Mouse (Mus musculus) testis, adult 2 months (tissue): Measurements from ENCODE around the gene Vil1. TPM values are rescaled to one million over a fixed set of nuclear protein-coding genes. Genes with fewer than 3 reads are reported as not detected.

Experiments
- H3K27ac ChIP-seq: fragments of 200-500 bp; 2 replicates; pipeline ENCODE4 v1.5.1; 2012; ENCODE audit warnings: low read depth, low read length; ENCODE audit not compliant: control insufficient read depth, insufficient read depth
- H3K27me3 ChIP-seq: fragments of 200-500 bp; 2 replicates; pipeline ENCODE4 v1.6.1; 2012; ENCODE audit warnings: mild to moderate bottlenecking, low read length, moderate library complexity; ENCODE audit not compliant: control insufficient read depth, insufficient read depth
- H3K36me3 ChIP-seq: fragments of 200-500 bp; 2 replicates; pipeline ENCODE4 v1.6.1; 2012; ENCODE audit warnings: mild to moderate bottlenecking, low read length; ENCODE audit not compliant: control insufficient read depth, insufficient read depth
- H3K4me1 ChIP-seq: fragments of 200-500 bp; 2 replicates; pipeline ENCODE4 v1.6.1; 2012; ENCODE audit warnings: low read length; ENCODE audit not compliant: control insufficient read depth, insufficient read depth
- H3K4me3 ChIP-seq: fragments of 200-500 bp; 2 replicates; pipeline ENCODE4 v1.5.1; 2012; ENCODE audit warnings: low read depth, mild to moderate bottlenecking, low read length, moderate library complexity, mixed read lengths; ENCODE audit not compliant: control insufficient read depth
- CTCF ChIP-seq: fragments of 200-500 bp; IDR thresholded peaks from 2 replicates; pipeline ENCODE4 v1.5.1; 2012; ENCODE audit warnings: low read depth, mild to moderate bottlenecking, inconsistent platforms, low read length, moderate library complexity; ENCODE audit not compliant: control insufficient read depth, insufficient read depth, insufficient replicate concordance
- POLR2A ChIP-seq: fragments of 200-500 bp; IDR thresholded peaks from 2 replicates; pipeline ENCODE4 v1.6.1; 2012; ENCODE audit warnings: low read depth, mild to moderate bottlenecking, inconsistent platforms, low read length, moderate library complexity; ENCODE audit not compliant: control insufficient read depth
- polyA plus RNA-seq: library from polyadenylated mRNA; depleted of rRNA; stranded (reverse); fragments of >200 nt; gene quantifications from 2 replicates; pipeline ENCODE4 v1.2.3, GENCODE M21; 2012

The Vil1 gene
- polyA plus RNA-seq, 1 experiment: 0.09 TPM

GRCm38 (mm10) chr1:74387386-74387988 lies 21.7 kb upstream of the Vil1 start:
- H3K27ac ChIP-seq: peak overlapping the region; percentile 93; the same call in 1 of the 2 replicates
- peaks cover 29% of the 10 kb centered on the region for H3K4me1 ChIP-seq
- H3K36me3 ChIP-seq: no peaks in the 10 kb centered on the region
- H3K27me3 ChIP-seq: no peaks in the 10 kb centered on the region
- TF ChIP-seq POLR2A (no peak), CTCF (no peak)
- peak overlapping the region; percentile 86 for H3K4me3 ChIP-seq

- Histone ChIP-seq H3K36me3 (no peaks in the 10 kb centered on the region), H3K27me3 (no peaks in the 10 kb centered on the region), H3K4me3 (no peak overlapping the region), H3K4me1 (peaks cover 32% of the 10 kb centered on the region), H3K27ac (no peak overlapping the region)
- TF ChIP-seq CTCF (no peak), POLR2A (no peak)
Observed at GRCm38 (mm10) chr1:74388398-74388920, 20.7 kb upstream of the Vil1 start.

- H3K27ac ChIP-seq: peak overlapping the region; percentile 59
- H3K4me3 ChIP-seq: peak overlapping the region; percentile 1; the same call in 1 of the 2 replicates
- TF ChIP-seq CTCF: no peak
- no peak for TF ChIP-seq POLR2A
- H3K36me3 ChIP-seq: no peaks in the 10 kb centered on the region
- peaks cover 32% of the 10 kb centered on the region for H3K4me1 ChIP-seq
- no peaks in the 10 kb centered on the region for H3K27me3 ChIP-seq
Observed at GRCm38 (mm10) chr1:74389831-74390286, 19.3 kb upstream of the Vil1 start.

GRCm38 (mm10) chr1:74390287-74390906 lies 18.8 kb upstream of the Vil1 start:
- Histone ChIP-seq H3K4me3 (peak overlapping the region; percentile 11), H3K4me1 (peaks cover 32% of the 10 kb centered on the region), H3K36me3 (no peaks in the 10 kb centered on the region), H3K27ac (peak overlapping the region; percentile 77), H3K27me3 (no peaks in the 10 kb centered on the region)
- no peak for TF ChIP-seq POLR2A
- peak; percentile 80 for TF ChIP-seq CTCF

GRCm38 (mm10) chr1:74390924-74391748 lies 18.0 kb upstream of the Vil1 start, which contains the start of gene Ctdsp1:
TSS of gene Ctdsp1 (plus strand) at chr1:74391509.
- no peaks in the 10 kb centered on the region for H3K27me3 ChIP-seq
- peak within 1 kb of the TSS; percentile 89 for H3K4me3 ChIP-seq
- peaks cover 32% of the 10 kb centered on the region for H3K4me1 ChIP-seq
- peak; percentile 40; the same call in 1 of the 2 replicates for TF ChIP-seq POLR2A
- TF ChIP-seq CTCF: no peak
- no peaks in the 10 kb centered on the region for H3K36me3 ChIP-seq
- peak within 1 kb of the TSS; percentile 77 for H3K27ac ChIP-seq

- H3K4me3 ChIP-seq: peak overlapping the region; percentile 89
- peaks cover 31% of the 10 kb centered on the region for H3K4me1 ChIP-seq
- no peaks in the 10 kb centered on the region for H3K27me3 ChIP-seq
- H3K36me3 ChIP-seq: no peaks in the 10 kb centered on the region
- H3K27ac ChIP-seq: peak overlapping the region; percentile 50
- no peak for TF ChIP-seq CTCF
Observed at GRCm38 (mm10) chr1:74391844-74392441, 17.2 kb upstream of the Vil1 start.
